Mouse (Mus musculus): ENCODE measurements around the gene Xrcc3. TPM values are rescaled to one million over a fixed set of nuclear protein-coding genes. Genes with fewer than 3 reads are reported as not detected.

Gene Xrcc3
- 7.2 and 11.0 TPM in 2 replicates for polyA plus RNA-seq (2015; fragmentation: Nextera tagmentation; extraction: Ambion mirVana)

DNA sequence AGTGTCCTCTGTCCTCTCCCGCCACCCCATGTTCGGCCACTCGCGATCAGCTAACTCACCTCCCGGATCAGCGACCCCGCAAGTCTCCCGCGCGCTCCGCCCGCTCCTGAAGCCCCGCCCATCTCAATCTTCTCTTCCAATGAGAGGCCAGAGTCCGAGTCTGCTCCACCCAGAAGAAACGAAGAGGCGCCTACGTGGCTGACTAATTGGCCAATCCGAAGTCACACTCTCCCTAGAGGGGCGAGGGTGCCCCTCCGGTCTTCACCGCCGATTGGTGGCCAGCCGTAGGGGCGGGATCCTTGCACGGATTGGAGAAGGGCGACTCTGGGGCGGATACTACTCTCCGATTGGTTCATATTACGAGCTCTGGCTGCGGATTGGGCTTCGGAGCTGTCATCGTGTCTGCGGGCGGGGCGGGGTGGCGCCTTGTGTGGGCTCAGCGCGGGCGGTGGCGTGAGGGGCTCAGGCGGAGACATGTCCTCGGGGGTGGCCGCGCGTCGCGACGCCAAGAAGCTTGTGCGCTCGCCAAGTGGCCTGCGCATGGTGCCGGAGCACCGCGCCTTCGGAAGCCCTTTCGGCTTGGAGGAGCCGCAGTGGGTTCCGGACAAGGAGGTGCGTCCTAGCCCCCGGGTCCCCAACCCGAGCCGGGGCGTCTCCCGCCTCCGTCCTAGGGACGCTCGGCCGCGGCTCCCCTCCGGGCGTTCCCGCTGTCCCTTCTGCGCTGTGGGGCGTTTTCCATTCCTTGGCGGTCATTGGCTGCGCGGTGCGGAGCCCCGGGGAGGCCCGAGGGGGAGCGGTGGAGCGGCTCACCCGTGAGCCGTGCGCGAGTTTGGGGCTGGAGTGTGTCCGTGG lies at the start of gene Xrcc3, which contains the start of gene Zfyve21:
Xrcc3 (minus strand) TSS at position 108 of the 852 bp plus-strand sequence.
Zfyve21 (plus strand) TSS at position 405 of the 852 bp plus-strand sequence.
- H3K4me2 ChIP-seq (replicated peaks): peak within 1 kb of the TSS; percentile 91

DNA sequence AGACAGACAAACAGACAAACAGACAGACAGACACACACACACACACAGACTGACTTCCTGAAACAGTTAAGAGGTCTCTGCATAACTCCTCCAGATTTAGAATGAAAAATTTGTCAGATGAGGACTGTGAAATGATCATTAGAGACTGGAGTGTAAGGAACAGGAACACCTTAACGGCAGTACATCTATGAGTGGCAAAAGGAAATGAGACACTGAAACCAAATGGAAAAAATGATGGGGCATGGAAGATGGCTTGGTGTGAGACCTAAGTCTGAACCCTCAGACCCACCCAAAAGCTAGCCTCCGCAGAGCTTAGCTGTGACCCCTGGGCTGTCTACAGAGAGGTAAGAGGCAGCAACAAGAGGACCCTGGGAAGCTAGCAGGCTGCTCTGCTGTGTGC lies 41.8 kb upstream of the Xrcc3 start:
- Histone ChIP-seq H3K27me3 (no peaks in the 10 kb centered on the region), H3K9me3 (no peaks in the 10 kb centered on the region), H3K9ac (no peak overlapping the region), H3K4me3 (no peak overlapping the region), H3K27ac (no peak overlapping the region), H3K4me1 (peaks cover 5% of the 10 kb centered on the region), H3K4me2 (replicated peaks) (no peak overlapping the region), H3K36me3 (peaks cover 18% of the 10 kb centered on the region; the same call in 1 of the 2 replicates)
- WGBS: 90% methylated on average over 2 of the region's 2 CpGs
- ATAC-seq (ENCODE audit: low FRiP score, low read depth): no peak

More for the DNA sequence above, at the start of gene Xrcc3, which contains the start of gene Zfyve21:
- under 1% methylated on average over 87 of the region's 87 CpGs for WGBS
- peaks cover 11% of the 10 kb centered on the region for H3K36me3 ChIP-seq
- peak; percentile 99 for ATAC-seq (ENCODE audit: low FRiP score, low read depth)
- H3K27ac ChIP-seq: peak within 1 kb of the TSS; percentile 84
- H3K4me1 ChIP-seq: peaks cover 53% of the 10 kb centered on the region
- H3K4me3 ChIP-seq: peak within 1 kb of the TSS; percentile 86
- peak within 1 kb of the TSS; percentile 86 for H3K9ac ChIP-seq
- no peaks in the 10 kb centered on the region for H3K9me3 ChIP-seq
- H3K27me3 ChIP-seq: no peaks in the 10 kb centered on the region

DNA sequence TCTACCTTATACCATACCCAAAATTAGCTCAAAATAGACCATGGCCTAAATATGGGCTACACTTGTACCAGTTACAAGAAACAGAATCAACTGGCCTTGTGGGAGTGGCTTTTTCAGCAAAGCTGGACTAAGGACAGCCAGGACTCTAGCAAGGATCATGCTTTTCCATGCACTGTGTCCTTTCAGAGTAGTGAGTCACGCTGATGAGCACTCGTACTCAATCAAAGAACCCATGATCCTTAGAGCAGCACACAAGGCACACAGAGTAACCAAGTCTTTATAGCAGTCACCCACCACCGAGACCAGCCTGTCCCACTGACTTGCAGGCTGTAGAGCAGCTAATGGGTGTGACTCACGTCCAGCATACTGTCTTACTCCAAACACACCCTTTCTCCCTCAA lies 39.9 kb upstream of the Xrcc3 start:
- no peak overlapping the region for H3K9ac ChIP-seq
- no peak overlapping the region for H3K4me3 ChIP-seq
- H3K27me3 ChIP-seq: no peaks in the 10 kb centered on the region
- no peak for ATAC-seq (ENCODE audit: low FRiP score, low read depth)
- peaks cover 17% of the 10 kb centered on the region; the same call in 1 of the 2 replicates for H3K36me3 ChIP-seq
- H3K27ac ChIP-seq: no peak overlapping the region
- peaks cover 4% of the 10 kb centered on the region; the same call in 1 of the 2 replicates for H3K9me3 ChIP-seq
- peaks cover 5% of the 10 kb centered on the region for H3K4me1 ChIP-seq
- no peak overlapping the region for H3K4me2 ChIP-seq (replicated peaks)
- WGBS: 62% methylated on average over 4 of the region's 4 CpGs

DNA sequence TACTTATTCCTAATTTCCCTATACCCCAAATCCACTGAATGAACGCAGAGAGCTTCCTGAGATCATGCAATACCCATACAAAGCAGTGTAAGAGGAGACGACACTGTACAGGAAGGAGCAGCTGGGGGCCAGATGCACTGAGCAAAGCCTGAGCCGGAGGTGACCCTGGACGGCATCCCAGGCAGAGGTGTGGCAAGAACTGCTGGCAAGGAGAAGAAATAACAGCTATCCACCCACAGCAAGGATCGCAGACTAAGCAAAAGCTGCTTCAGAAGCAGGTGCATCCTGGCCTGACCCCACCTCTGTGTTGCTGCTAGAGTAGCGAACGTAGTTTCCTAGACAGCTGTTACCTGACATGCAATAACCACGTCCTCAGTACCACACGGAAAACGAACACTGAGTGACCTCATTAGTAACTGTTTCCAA lies 39.4 kb upstream of the Xrcc3 start:
- H3K27ac ChIP-seq: no peak overlapping the region
- no peak overlapping the region for H3K4me2 ChIP-seq (replicated peaks)
- H3K27me3 ChIP-seq: no peaks in the 10 kb centered on the region
- peaks cover 13% of the 10 kb centered on the region; the same call in 1 of the 2 replicates for H3K36me3 ChIP-seq
- WGBS: 41% methylated on average over 10 of the region's 10 CpGs
- H3K9ac ChIP-seq: no peak overlapping the region
- H3K9me3 ChIP-seq: peaks cover 4% of the 10 kb centered on the region; the same call in 1 of the 2 replicates
- no peak for ATAC-seq (ENCODE audit: low FRiP score, low read depth)
- H3K4me3 ChIP-seq: no peak overlapping the region
- H3K4me1 ChIP-seq: peaks cover 5% of the 10 kb centered on the region

DNA sequence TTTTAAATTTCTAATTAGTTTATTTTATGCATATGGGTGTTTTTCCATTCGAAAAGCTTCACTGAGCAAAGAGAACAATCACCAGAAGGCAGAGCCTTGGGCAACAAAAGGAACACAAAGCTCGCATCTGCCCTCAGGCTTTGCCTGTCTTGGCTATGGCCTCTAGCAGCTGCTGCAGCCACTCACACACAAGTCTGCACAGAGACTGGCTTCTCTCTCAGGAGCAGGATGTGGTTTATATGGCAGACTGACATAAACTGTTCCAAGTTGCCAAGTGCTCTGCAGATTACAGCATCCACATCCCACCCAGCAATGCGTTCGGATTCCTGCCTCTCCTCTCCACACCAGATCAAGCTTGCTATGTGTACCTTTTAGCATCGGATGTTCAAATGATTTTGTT lies 38.1 kb upstream of the Xrcc3 start:
- no peak; the same call in 1 of the 2 replicates for ATAC-seq (ENCODE audit: low FRiP score, low read depth)
- Histone ChIP-seq H3K9ac (no peak overlapping the region), H3K27ac (no peak overlapping the region), H3K36me3 (peaks cover 7% of the 10 kb centered on the region; the same call in 1 of the 2 replicates), H3K9me3 (peaks cover 4% of the 10 kb centered on the region; the same call in 1 of the 2 replicates), H3K27me3 (no peaks in the 10 kb centered on the region), H3K4me1 (peaks cover 5% of the 10 kb centered on the region), H3K4me2 (replicated peaks) (no peak overlapping the region), H3K4me3 (no peak overlapping the region)
- 77% methylated on average over 5 of the region's 5 CpGs for WGBS

DNA sequence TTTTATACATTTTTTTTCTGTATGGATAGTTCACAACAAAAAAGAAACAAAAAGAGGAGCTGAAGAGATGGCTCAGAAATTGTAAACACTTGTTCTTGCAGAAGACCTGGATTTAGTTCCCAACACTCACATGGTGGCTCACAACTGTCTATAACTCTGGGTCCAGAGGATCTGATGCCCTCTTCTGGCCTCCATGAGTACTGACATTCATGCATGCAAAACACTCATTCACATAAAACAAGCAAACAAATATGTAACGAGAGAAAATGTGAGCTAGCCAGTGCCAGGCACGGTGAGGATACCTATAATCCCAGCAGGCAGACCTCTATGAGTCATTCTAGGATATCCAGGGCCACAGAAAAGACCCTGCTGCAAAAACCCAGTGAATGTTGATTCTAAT lies 37.6 kb upstream of the Xrcc3 start:
- H3K9me3 ChIP-seq: peaks cover 4% of the 10 kb centered on the region; the same call in 1 of the 2 replicates
- no peak for ATAC-seq (ENCODE audit: low FRiP score, low read depth)
- 49% methylated on average over 2 of the region's 2 CpGs for WGBS
- H3K4me2 ChIP-seq (replicated peaks): no peak overlapping the region
- H3K27me3 ChIP-seq: no peaks in the 10 kb centered on the region
- no peak overlapping the region for H3K9ac ChIP-seq
- H3K4me1 ChIP-seq: peaks cover 5% of the 10 kb centered on the region
- peaks cover 5% of the 10 kb centered on the region; the same call in 1 of the 2 replicates for H3K36me3 ChIP-seq
- no peak overlapping the region for H3K27ac ChIP-seq
- no peak overlapping the region for H3K4me3 ChIP-seq

DNA sequence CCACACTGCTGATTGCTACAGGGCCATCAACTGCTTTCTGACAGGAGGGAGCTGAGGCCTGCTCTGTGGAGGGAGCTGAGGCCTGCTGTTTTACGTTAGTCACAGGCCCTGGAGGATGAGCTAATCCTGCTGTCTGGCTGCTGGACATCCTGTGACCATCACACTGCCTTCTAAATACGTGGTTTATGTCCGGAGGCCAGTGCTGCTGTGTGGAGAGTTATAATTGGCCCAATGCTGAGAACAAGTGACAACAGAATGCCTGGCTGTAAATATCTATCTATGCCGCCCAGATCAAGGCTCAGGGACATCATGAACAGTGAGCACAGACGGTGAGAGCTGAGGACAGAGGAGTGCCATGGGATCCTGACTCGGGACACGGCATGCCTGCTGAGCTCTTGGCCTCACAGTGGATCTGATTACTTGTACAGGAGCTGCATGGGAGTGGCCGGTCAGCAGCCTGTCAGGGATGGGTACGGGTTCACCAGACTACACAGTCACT lies 34.7 kb upstream of the Xrcc3 start:
- no peak overlapping the region for H3K27ac ChIP-seq
- no peak for ATAC-seq (ENCODE audit: low FRiP score, low read depth)
- H3K9ac ChIP-seq: no peak overlapping the region
- H3K27me3 ChIP-seq: no peaks in the 10 kb centered on the region
- H3K36me3 ChIP-seq: peaks cover 2% of the 10 kb centered on the region
- 61% methylated on average over 9 of the region's 9 CpGs for WGBS
- no peak overlapping the region for H3K4me3 ChIP-seq
- H3K4me1 ChIP-seq: peaks cover 5% of the 10 kb centered on the region
- no peak overlapping the region for H3K4me2 ChIP-seq (replicated peaks)
- H3K9me3 ChIP-seq: peaks cover 4% of the 10 kb centered on the region; the same call in 1 of the 2 replicates

DNA sequence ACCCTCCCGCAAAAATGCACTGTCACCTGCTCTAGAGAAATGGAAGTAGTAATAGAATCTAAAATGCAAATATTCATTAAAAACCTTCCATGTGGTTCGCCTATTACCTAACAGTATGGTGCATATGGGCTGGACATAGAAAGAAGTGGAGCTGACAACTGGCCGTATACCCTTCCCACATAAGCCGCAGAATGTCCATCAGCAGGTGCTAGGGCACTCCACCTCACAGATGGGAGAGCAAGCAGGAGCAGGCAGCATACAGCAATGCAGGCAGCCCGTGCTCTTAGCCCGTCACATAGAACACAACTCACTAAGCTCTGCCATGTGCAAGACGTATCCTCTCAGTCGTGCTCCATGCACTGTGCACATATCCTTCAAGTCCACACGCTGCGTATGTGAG lies 33.1 kb upstream of the Xrcc3 start:
- no peak for ATAC-seq (ENCODE audit: low FRiP score, low read depth)
- H3K4me3 ChIP-seq: no peak overlapping the region
- no peak overlapping the region for H3K4me2 ChIP-seq (replicated peaks)
- no peaks in the 10 kb centered on the region for H3K27me3 ChIP-seq
- H3K9me3 ChIP-seq: peaks cover 4% of the 10 kb centered on the region; the same call in 1 of the 2 replicates
- no peak overlapping the region for H3K27ac ChIP-seq
- WGBS: 86% methylated on average over 10 of the region's 10 CpGs
- H3K4me1 ChIP-seq: no peaks in the 10 kb centered on the region
- no peak overlapping the region for H3K9ac ChIP-seq
- peaks cover 11% of the 10 kb centered on the region for H3K36me3 ChIP-seq

DNA sequence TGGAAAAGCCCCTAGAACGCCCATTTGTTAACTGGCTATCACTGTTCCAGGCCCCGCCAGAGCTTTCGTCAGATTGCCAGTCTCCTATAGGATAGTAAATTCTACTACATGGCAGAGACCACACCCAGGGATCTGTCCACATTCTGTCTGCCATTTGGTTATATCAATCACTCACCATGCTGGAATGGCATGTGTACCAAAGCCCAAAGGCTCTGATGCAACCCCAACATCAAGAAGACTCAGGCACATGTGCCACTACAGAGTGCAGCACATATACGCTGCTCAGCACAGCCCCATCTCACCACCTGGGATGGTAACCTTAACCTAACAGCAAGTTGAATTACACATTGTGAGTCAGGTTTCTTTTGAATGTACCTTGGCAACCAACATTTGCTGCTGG lies 32.3 kb upstream of the Xrcc3 start:
- H3K4me1 ChIP-seq: no peaks in the 10 kb centered on the region
- H3K9ac ChIP-seq: no peak overlapping the region
- peaks cover 16% of the 10 kb centered on the region for H3K36me3 ChIP-seq
- no peak overlapping the region for H3K4me2 ChIP-seq (replicated peaks)
- H3K27ac ChIP-seq: no peak overlapping the region
- H3K9me3 ChIP-seq: peaks cover 4% of the 10 kb centered on the region; the same call in 1 of the 2 replicates
- no peaks in the 10 kb centered on the region for H3K27me3 ChIP-seq
- H3K4me3 ChIP-seq: no peak overlapping the region
- 87% methylated on average over 4 of the region's 4 CpGs for WGBS
- no peak for ATAC-seq (ENCODE audit: low FRiP score, low read depth)

DNA sequence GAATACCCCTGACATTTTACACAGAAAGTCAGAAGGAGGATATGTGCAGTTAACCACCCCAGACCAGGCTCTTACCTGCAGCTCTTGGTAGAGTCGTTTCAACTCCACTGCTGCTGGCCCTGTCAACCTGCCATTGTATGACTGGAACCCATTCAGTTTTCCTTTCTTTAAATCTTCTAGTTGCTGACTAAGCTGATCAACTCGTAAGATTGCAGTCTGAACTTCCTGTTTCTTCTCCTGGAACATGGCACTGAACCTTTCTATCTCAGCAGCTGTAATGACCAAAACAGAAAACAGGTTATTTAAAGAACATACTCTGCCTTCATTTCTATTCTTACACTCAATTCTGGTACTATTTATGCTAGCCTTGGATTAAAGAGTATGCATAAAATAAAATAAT lies 29.8 kb upstream of the Xrcc3 start:
- WGBS: 47% methylated on average over 2 of the region's 2 CpGs
- Histone ChIP-seq H3K36me3 (peaks cover 40% of the 10 kb centered on the region), H3K27ac (no peak overlapping the region), H3K27me3 (no peaks in the 10 kb centered on the region), H3K4me1 (no peaks in the 10 kb centered on the region), H3K4me3 (no peak overlapping the region), H3K9me3 (no peaks in the 10 kb centered on the region), H3K9ac (no peak overlapping the region), H3K4me2 (replicated peaks) (no peak overlapping the region)
- ATAC-seq (ENCODE audit: low FRiP score, low read depth): no peak

DNA sequence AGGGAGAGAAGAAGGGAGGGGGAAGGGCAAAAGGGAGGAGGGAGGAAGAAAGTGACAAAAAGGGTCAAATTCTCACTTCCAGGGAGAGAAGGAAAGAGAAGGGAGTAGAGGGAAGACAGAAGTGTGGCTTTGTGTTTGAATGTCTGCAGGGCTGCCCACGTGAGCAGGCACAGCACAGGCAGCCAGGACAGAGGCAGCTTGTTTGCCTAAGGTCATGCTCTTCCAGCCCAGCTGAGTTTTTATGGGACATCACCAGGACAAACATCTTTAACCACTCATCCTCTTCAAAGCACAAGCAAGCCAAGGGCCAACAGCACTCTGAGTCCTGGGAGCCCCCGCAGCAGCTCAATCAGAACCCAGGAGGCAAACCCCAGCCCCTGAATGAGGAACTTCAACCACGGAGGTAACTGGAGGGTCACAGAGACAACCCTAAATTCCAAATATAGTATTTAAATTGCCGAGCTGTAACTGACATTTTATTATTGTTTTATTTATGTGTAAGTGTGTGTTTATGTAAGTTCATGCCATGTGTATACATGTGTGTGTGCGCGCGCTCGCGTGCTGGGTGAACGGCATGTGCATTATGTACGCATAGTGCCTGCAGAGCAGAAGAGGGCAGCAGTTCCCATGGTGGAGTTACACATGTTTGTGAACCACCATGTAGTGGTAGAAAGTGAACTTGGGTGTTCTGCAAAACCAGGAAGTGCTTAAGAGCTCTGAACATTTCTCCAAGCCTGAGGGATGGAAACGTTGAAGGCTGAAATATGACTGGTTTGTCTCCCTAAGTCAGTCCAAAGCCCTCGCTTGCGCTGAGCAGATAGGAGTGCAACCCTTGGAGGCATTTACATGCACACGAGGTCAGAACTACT lies 29.1 kb upstream of the Xrcc3 start:
- Histone ChIP-seq H3K4me1 (no peaks in the 10 kb centered on the region), H3K27me3 (no peaks in the 10 kb centered on the region), H3K27ac (no peak overlapping the region), H3K9ac (no peak overlapping the region; the same call in 1 of the 2 replicates), H3K4me3 (no peak overlapping the region), H3K9me3 (no peaks in the 10 kb centered on the region), H3K36me3 (peaks cover 47% of the 10 kb centered on the region), H3K4me2 (replicated peaks) (no peak overlapping the region)
- no peak for ATAC-seq (ENCODE audit: low FRiP score, low read depth)
- WGBS: 71% methylated on average over 15 of the region's 15 CpGs
